Mouse (Mus musculus): Measurements from ENCODE around the gene Grip1. TPM values are rescaled to one million over a fixed set of nuclear protein-coding genes. Genes with fewer than 3 reads are reported as not detected.

Gene Grip1
- total RNA-seq (2015; ENCODE audit: low replicate concordance) (not detected in 2 replicates), total RNA-seq (2017; ENCODE audit: low replicate concordance) (not detected in 2 replicates)

GRCm38 (mm10) chr10:119453431-119454105 lies at the start of gene Grip1:
TSS of gene Grip1 (plus strand) at chr10:119453830.
- no peak for ATAC-seq (replicated peaks; ENCODE audit: low FRiP score, poor library complexity, severe bottlenecking)

GRCm38 (mm10) chr10:119405103-119405502 lies 48.5 kb upstream of the Grip1 start:
- no peak for ATAC-seq (replicated peaks; ENCODE audit: low FRiP score, poor library complexity, severe bottlenecking)

GRCm38 (mm10) chr10:119405612-119406011 lies 48.0 kb upstream of the Grip1 start:
- ATAC-seq (replicated peaks; ENCODE audit: low FRiP score, poor library complexity, severe bottlenecking): no peak

- ATAC-seq (replicated peaks; ENCODE audit: low FRiP score, poor library complexity, severe bottlenecking): no peak
Observed at GRCm38 (mm10) chr10:119408327-119408726, 45.3 kb upstream of the Grip1 start.

- no peak for ATAC-seq (replicated peaks; ENCODE audit: low FRiP score, poor library complexity, severe bottlenecking)
Observed at GRCm38 (mm10) chr10:119413238-119413637, 40.4 kb upstream of the Grip1 start.

GRCm38 (mm10) chr10:119415106-119415505 lies 38.5 kb upstream of the Grip1 start:
- no peak for ATAC-seq (replicated peaks; ENCODE audit: low FRiP score, poor library complexity, severe bottlenecking)

- no peak for ATAC-seq (replicated peaks; ENCODE audit: low FRiP score, poor library complexity, severe bottlenecking)
Observed at GRCm38 (mm10) chr10:119421418-119421817, 32.2 kb upstream of the Grip1 start.

GRCm38 (mm10) chr10:119423821-119424534 lies 29.7 kb upstream of the Grip1 start:
- ATAC-seq (replicated peaks; ENCODE audit: low FRiP score, poor library complexity, severe bottlenecking): no peak

- ATAC-seq (replicated peaks; ENCODE audit: low FRiP score, poor library complexity, severe bottlenecking): no peak
Observed at GRCm38 (mm10) chr10:119427653-119428052, 26.0 kb upstream of the Grip1 start.

- ATAC-seq (replicated peaks; ENCODE audit: low FRiP score, poor library complexity, severe bottlenecking): no peak
Observed at GRCm38 (mm10) chr10:119428106-119428505, 25.5 kb upstream of the Grip1 start.

- ATAC-seq (replicated peaks; ENCODE audit: low FRiP score, poor library complexity, severe bottlenecking): no peak
Observed at GRCm38 (mm10) chr10:119430240-119430639, 23.4 kb upstream of the Grip1 start.

- ATAC-seq (replicated peaks; ENCODE audit: low FRiP score, poor library complexity, severe bottlenecking): no peak
Observed at GRCm38 (mm10) chr10:119431801-119432200, 21.8 kb upstream of the Grip1 start.

GRCm38 (mm10) chr10:119435818-119436217 lies 17.8 kb upstream of the Grip1 start:
- ATAC-seq (replicated peaks; ENCODE audit: low FRiP score, poor library complexity, severe bottlenecking): no peak

- ATAC-seq (replicated peaks; ENCODE audit: low FRiP score, poor library complexity, severe bottlenecking): no peak
Observed at GRCm38 (mm10) chr10:119437319-119437718, 16.3 kb upstream of the Grip1 start.

- ATAC-seq (replicated peaks; ENCODE audit: low FRiP score, poor library complexity, severe bottlenecking): no peak
Observed at GRCm38 (mm10) chr10:119441743-119442142, 11.9 kb upstream of the Grip1 start.

- no peak for ATAC-seq (replicated peaks; ENCODE audit: low FRiP score, poor library complexity, severe bottlenecking)
Observed at GRCm38 (mm10) chr10:119447392-119447914, 6.2 kb upstream of the Grip1 start.

- ATAC-seq (replicated peaks; ENCODE audit: low FRiP score, poor library complexity, severe bottlenecking): no peak
Observed at GRCm38 (mm10) chr10:119447930-119448329, 5.7 kb upstream of the Grip1 start.

GRCm38 (mm10) chr10:119452698-119453097 lies 932 bp upstream of the Grip1 start:
- ATAC-seq (replicated peaks; ENCODE audit: low FRiP score, poor library complexity, severe bottlenecking): no peak

GRCm38 (mm10) chr10:119454106-119454667 lies 557 bp downstream of the Grip1 start:
- no peak for ATAC-seq (replicated peaks; ENCODE audit: low FRiP score, poor library complexity, severe bottlenecking)

- no peak for ATAC-seq (replicated peaks; ENCODE audit: low FRiP score, poor library complexity, severe bottlenecking)
Observed at GRCm38 (mm10) chr10:119454668-119455542, 1.3 kb downstream of the Grip1 start.

Measured in erythroblast, adult 5-6 weeks (primary cell).